16 mouse cellular contexts compared by ENCODE assay signal in genomic region chr12:81421846-81422245, GRCm38 (mm10). TPM values are rescaled to one million over a fixed set of nuclear protein-coding genes. Genes with fewer than 3 reads are reported as not detected.
DNase-seq lines count a peak whose midpoint lies in the region; TF ChIP-seq lines count a peak whose summit lies in the region.
"Had no signal": no experiment of that assay in that cellular context is flagged by ENCODE, and none has a peak within 500 bp of the region (broad histone marks: within the 10 kb centered on the region; RNA-seq: fewer than 3 reads in every experiment).

Gene Adam4, minus strand, starts transcription at chr12:81421946.

- H3K36me3 ChIP-seq in testis, adult 2 months (ENCODE audit: control insufficient read depth, insufficient read depth, low read length), result no peaks in the 10 kb centered on the region

- H3K4me3 ChIP-seq in testis, adult 2 months (ENCODE audit: control insufficient read depth, low read depth, low read length), result peak within 1 kb of the TSS; percentile 55

- no peak for TF ChIP-seq CTCF in testis, adult 2 months (IDR thresholded peaks at IDR 0.05; ENCODE audit: control insufficient read depth, insufficient read depth, insufficient replicate concordance, low read depth, low read length)

- H3K4me1 ChIP-seq in testis, adult 2 months (ENCODE audit: control insufficient read depth, insufficient read depth, low read length), result no peaks in the 10 kb centered on the region

- TF ChIP-seq POLR2A in testis, adult 2 months (IDR thresholded peaks at IDR 0.05; ENCODE audit: control insufficient read depth, low read depth, low read length), result no peak

- no peaks in the 10 kb centered on the region for H3K27me3 ChIP-seq in testis, adult 2 months (ENCODE audit: control insufficient read depth, insufficient read depth, low read length)
- H3K27me3 ChIP-seq: CH12.LX, Patski had no signal

- no peak for DNase-seq in testis, postnatal 10 days (ENCODE audit: low spot score)
- DNase-seq: adrenal gland, adult 2 months; adrenal gland, adult 8-10 months; adrenal gland, postnatal 10 days; adrenal gland, postnatal 14 days; adrenal gland, postnatal 25 days; adrenal gland, postnatal 36 days; B cell, adult 2 months; cerebellum, adult 11 months; cerebellum, adult 11-12 months; cerebellum, adult 18-20 months; cerebellum, adult 2 months had no signal

- no peak within 1 kb of the TSS for H3K27ac ChIP-seq in testis, adult 2 months (ENCODE audit: control insufficient read depth, insufficient read depth, low read depth, low read length)

RNA-seq across cellular contexts. Expression of gene Adam4, which starts in this region (rescaled TPM):
- polyA plus RNA-seq in testis, adult 2 months (2012; rRNA removed), result 32.7 and 38.5 TPM in 2 replicates
- polyA plus RNA-seq: G1E had no signal
